Mouse (Mus musculus) heart, postnatal 0 days (tissue): ENCODE measurements around the gene 2310033P09Rik.

Experiments
- CTCF ChIP-seq: IDR thresholded peaks from 2 replicates; pipeline ENCODE4 v1.5.1; 2016; ENCODE audit warnings: antibody characterized with exemption, control low read depth, low read depth
- EP300 ChIP-seq: IDR thresholded peaks from 2 replicates; pipeline ENCODE4 v1.6.1; 2016; ENCODE audit warnings: antibody characterized with exemption, low read depth

GRCm38 (mm10) chr11:59226787-59227603 lies 18.9 kb downstream of the 2310033P09Rik start:
- no peak for TF ChIP-seq CTCF
- no peak for TF ChIP-seq EP300
